Comparison of ENCODE assay signal across 27 mouse cellular contexts in genomic region chr17:62681726-62682125, GRCm38 (mm10).
DNase-seq lines count a peak whose midpoint lies in the region; ATAC-seq and TF ChIP-seq lines count a peak whose summit lies in the region.
"Had no signal": no experiment of that assay in that cellular context is flagged by ENCODE, and none has a peak within 500 bp of the region (broad histone marks: within the 10 kb centered on the region; RNA-seq: fewer than 3 reads in every experiment).

No protein-coding gene starts in this region.

- H3K27ac ChIP-seq in kidney, postnatal 0 days: peak overlapping the region; percentile 6; the same call in 1 of the 2 replicates
- H3K27ac ChIP-seq in thymus, adult 2 months (ENCODE audit: control insufficient read depth, insufficient read depth, low read length): no peak overlapping the region
- H3K27ac ChIP-seq: forebrain, embryonic 15.5 days; hindbrain, embryonic 10.5 days; hindbrain, postnatal 0 days; liver, embryonic 13.5 days; lung, embryonic 15.5 days; midbrain, embryonic 10.5 days; neural tube, embryonic 13.5 days had no signal

- no peak overlapping the region for H3K9ac ChIP-seq in kidney, postnatal 0 days (ENCODE audit: low read depth, low read length)
- H3K9ac ChIP-seq: forebrain, embryonic 15.5 days; heart, embryonic 12.5 days; liver, embryonic 13.5 days; lung, embryonic 15.5 days; neural tube, embryonic 13.5 days had no signal

- H3K36me3 ChIP-seq in kidney, postnatal 0 days (ENCODE audit: insufficient read depth, low read length): no peaks in the 10 kb centered on the region
- no peaks in the 10 kb centered on the region for H3K36me3 ChIP-seq in thymus, adult 2 months (ENCODE audit: control insufficient read depth, insufficient read depth, low read length)
- H3K36me3 ChIP-seq: forebrain, embryonic 15.5 days; heart, embryonic 12.5 days; hindbrain, embryonic 10.5 days; liver, embryonic 13.5 days; lung, embryonic 15.5 days; midbrain, embryonic 10.5 days; neural tube, embryonic 13.5 days had no signal

- DNase-seq in heart, adult 11 months: peak; percentile 51
- no peak for DNase-seq in heart, adult 18-20 months
- peak; percentile 11 for DNase-seq in lung, postnatal 36 days
- no peak for DNase-seq in lung, postnatal 14 days
- DNase-seq in kidney, postnatal 0 days (ENCODE audit: low spot score): no peak
- DNase-seq in cerebellum, adult 18-20 months: no peak
- no peak for DNase-seq in thymus, adult 2 months
- DNase-seq: adrenal gland, adult 8-10 months; cerebellum, adult 2 months; cerebellum, postnatal 25 days; heart, postnatal 10 days; layer of hippocampus, postnatal 36 days; liver, embryonic 13.5 days; retina, postnatal 1 day; right cerebral cortex, postnatal 4 days; thymus, postnatal 25 days had no signal

- H3K4me1 ChIP-seq in kidney, postnatal 0 days (replicated peaks; ENCODE audit: insufficient read depth, low read length): peaks cover 7% of the 10 kb centered on the region; the same call in 1 of the 2 replicates
- H3K4me1 ChIP-seq in thymus, adult 2 months (replicated peaks; ENCODE audit: control insufficient read depth, insufficient read depth, low read length): no peaks in the 10 kb centered on the region
- H3K4me1 ChIP-seq: forebrain, embryonic 15.5 days; liver, embryonic 13.5 days; neural tube, embryonic 13.5 days had no signal

- H3K4me2 ChIP-seq in kidney, postnatal 0 days (ENCODE audit: low read length): no peak overlapping the region
- H3K4me2 ChIP-seq: forebrain, embryonic 15.5 days; heart, embryonic 12.5 days; liver, embryonic 13.5 days; lung, embryonic 15.5 days; neural tube, embryonic 13.5 days had no signal

- 48% methylated on average over 1 of the region's 1 CpGs for WGBS in kidney, postnatal 0 days
- 100% methylated on average over 1 of the region's 1 CpGs for WGBS in thymus, adult 2 months

- H3K4me3 ChIP-seq in kidney, postnatal 0 days (replicated peaks; ENCODE audit: low read depth, low read length): no peak overlapping the region
- H3K4me3 ChIP-seq in thymus, adult 2 months (ENCODE audit: control insufficient read depth, insufficient read depth, low read length): no peak overlapping the region
- H3K4me3 ChIP-seq: forebrain, embryonic 15.5 days; heart, embryonic 12.5 days; hindbrain, embryonic 10.5 days; liver, embryonic 13.5 days; lung, embryonic 15.5 days; midbrain, embryonic 10.5 days; myocyte; neural tube, embryonic 13.5 days had no signal

- no peak for TF ChIP-seq POLR2A in thymus, adult 2 months (IDR thresholded peaks at IDR 0.05; ENCODE audit: control insufficient read depth, extremely low read depth, insufficient read depth, low read length, poor library complexity)

- no peak for ATAC-seq in kidney, postnatal 0 days (replicated peaks; ENCODE audit: low FRiP score, low read depth)
- ATAC-seq: activated CD4-positive, CD25-positive, alpha-beta regulatory T cell, adult 4 months; forebrain, embryonic 15.5 days; hindbrain, postnatal 0 days; intestine, embryonic 16.5 days; midbrain, embryonic 16.5 days had no signal

- TF ChIP-seq CTCF in kidney, postnatal 0 days (IDR thresholded peaks at IDR 0.05; ENCODE audit: low read depth): no peak
- no peak for TF ChIP-seq CTCF in thymus, adult 2 months (IDR thresholded peaks at IDR 0.05; ENCODE audit: borderline replicate concordance, control insufficient read depth, extremely low read depth, insufficient read depth, low read length, poor library complexity)

- H3K9me3 ChIP-seq in kidney, postnatal 0 days (replicated peaks; ENCODE audit: low read length): no peaks in the 10 kb centered on the region
- H3K9me3 ChIP-seq: forebrain, embryonic 15.5 days; heart, embryonic 12.5 days; hindbrain, embryonic 10.5 days; liver, embryonic 13.5 days; lung, embryonic 15.5 days; midbrain, embryonic 10.5 days; neural tube, embryonic 13.5 days had no signal

- H3K27me3 ChIP-seq in kidney, postnatal 0 days (ENCODE audit: insufficient read depth, low read length): no peaks in the 10 kb centered on the region
- no peaks in the 10 kb centered on the region for H3K27me3 ChIP-seq in thymus, adult 2 months (ENCODE audit: control insufficient read depth, insufficient read depth, low read length)
- H3K27me3 ChIP-seq: forebrain, embryonic 15.5 days; heart, embryonic 12.5 days; liver, embryonic 13.5 days; lung, embryonic 15.5 days; neural tube, embryonic 13.5 days had no signal

Comparison
In these comparisons a context has a peak if more than half of its experiments do, and no peak if none do; other contexts are left out.
1. DNase-seq: peak in heart, adult 11 months (single experiment) and lung, postnatal 36 days (single experiment); none in heart, adult 18-20 months (0 of 2), lung, postnatal 14 days (single experiment), kidney, postnatal 0 days (single experiment), cerebellum, adult 18-20 months (0 of 2) and thymus, adult 2 months (single experiment).